Mouse (Mus musculus): ENCODE measurements around the gene Gmeb2. TPM values are rescaled to one million over a fixed set of nuclear protein-coding genes. Genes with fewer than 3 reads are reported as not detected.

Gene Gmeb2
- polyA plus RNA-seq, 1 experiment = 26.3 TPM

DNA sequence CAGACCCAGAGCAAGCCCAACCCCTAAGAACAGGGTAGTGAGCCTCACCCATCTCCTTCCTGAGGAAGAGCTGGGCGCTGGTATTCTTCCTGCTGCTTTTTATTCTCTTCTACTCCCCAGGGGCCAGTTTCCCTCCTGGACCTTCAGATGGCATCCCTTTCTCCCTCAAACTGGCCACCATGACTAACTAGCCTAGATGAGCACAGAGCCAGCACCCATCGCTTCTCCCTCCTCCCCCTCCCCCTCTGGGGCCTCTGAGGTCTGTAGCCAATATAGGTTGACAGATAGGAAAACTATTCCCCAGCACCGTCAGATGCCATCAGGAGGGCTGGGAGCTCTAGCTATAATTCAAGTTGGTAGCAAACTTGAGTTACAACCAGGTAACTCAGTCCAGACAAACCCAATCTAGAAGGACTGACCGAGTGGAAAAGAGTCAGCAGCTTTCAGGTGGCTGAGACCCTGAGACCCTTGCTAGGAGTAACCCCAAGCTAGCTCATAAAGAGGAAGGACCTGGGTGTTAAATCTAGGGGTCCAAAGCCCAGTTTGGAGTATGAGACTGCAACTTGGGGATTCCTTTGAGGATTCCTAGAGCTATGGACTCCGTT, 68.9 kb downstream of the Gmeb2 start:
- H3K4me3 ChIP-seq (replicated peaks; ENCODE audit: extremely low read depth, low read depth, low read length) = no peak overlapping the region
- peaks cover 14% of the 10 kb centered on the region for H3K4me1 ChIP-seq (ENCODE audit: control insufficient read depth, insufficient read depth, low read length)
- WGBS = 41% methylated on average over 5 of the region's 5 CpGs
- peak; percentile 36 for DNase-seq
- TF ChIP-seq CTCF (IDR thresholded peaks at IDR 0.05; ENCODE audit: insufficient read depth, low read length) = no peak

DNA sequence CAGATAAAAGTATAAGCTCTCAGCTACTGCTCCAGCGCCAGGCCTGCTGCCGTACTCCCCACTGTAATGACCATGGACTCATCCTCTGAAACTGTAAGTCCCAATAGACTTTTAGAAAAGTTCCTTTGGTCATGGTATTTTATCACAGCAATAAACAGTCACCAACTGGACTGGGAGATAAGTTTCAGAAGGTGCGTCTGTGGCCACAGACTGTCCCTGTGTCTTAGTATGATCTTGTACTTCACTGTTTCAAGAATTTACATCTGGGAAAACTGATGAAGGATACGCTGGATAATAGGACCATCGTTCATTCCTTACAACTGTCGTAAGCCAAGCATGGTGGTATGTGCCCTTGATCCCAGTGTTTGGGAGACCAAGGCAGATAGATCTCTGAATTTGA, 71.8 kb downstream of the Gmeb2 start:
- TF ChIP-seq POLR2A (IDR thresholded peaks at IDR 0.05; ENCODE audit: borderline replicate concordance, extremely low read depth, low read depth, low read length) (no peak), CTCF (IDR thresholded peaks at IDR 0.05; ENCODE audit: insufficient read depth, low read length) (no peak)
- H3K4me1 ChIP-seq (ENCODE audit: control insufficient read depth, insufficient read depth, low read length) = peaks cover 17% of the 10 kb centered on the region
- DNase-seq = no peak
- H3K4me3 ChIP-seq (replicated peaks; ENCODE audit: extremely low read depth, low read depth, low read length) = no peak overlapping the region
- WGBS = 85% methylated on average over 6 of the region's 6 CpGs

DNA sequence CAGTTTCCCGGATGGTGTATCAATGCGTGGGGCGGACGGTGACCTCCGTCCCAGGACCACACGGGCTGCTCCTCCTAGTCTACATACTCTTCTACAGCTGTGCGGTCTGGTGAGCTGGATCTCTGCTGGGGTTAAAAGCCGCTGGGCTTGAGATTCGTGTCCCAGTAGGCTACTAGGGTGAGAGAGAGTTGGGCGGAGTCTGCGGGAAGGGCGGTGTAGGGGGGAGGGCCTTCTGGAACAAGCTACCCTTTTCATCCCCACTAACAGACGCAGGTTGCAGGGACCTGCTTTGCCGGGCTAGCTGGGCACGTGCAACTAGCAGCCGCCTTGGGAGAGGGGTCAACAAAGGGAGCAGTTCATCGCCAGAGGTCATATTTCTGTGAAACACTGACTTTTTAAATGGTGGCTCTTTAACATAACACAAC, 74.8 kb downstream of the Gmeb2 start, which contains the start of gene Srms:
Srms (minus strand) TSS at position 165 of the 425 bp plus-strand sequence.
- WGBS = 2% methylated on average over 17 of the region's 17 CpGs
- TF ChIP-seq CTCF (IDR thresholded peaks at IDR 0.05; ENCODE audit: insufficient read depth, low read length) (no peak), POLR2A (IDR thresholded peaks at IDR 0.05; ENCODE audit: borderline replicate concordance, extremely low read depth, low read depth, low read length) (peak; percentile 40; the same call in 1 of the 2 replicates)
- Histone ChIP-seq H3K4me3 (replicated peaks; ENCODE audit: extremely low read depth, low read depth, low read length) (peak within 1 kb of the TSS; percentile 84), H3K4me1 (ENCODE audit: control insufficient read depth, insufficient read depth, low read length) (peaks cover 4% of the 10 kb centered on the region)
- DNase-seq = peak; percentile 66

DNA sequence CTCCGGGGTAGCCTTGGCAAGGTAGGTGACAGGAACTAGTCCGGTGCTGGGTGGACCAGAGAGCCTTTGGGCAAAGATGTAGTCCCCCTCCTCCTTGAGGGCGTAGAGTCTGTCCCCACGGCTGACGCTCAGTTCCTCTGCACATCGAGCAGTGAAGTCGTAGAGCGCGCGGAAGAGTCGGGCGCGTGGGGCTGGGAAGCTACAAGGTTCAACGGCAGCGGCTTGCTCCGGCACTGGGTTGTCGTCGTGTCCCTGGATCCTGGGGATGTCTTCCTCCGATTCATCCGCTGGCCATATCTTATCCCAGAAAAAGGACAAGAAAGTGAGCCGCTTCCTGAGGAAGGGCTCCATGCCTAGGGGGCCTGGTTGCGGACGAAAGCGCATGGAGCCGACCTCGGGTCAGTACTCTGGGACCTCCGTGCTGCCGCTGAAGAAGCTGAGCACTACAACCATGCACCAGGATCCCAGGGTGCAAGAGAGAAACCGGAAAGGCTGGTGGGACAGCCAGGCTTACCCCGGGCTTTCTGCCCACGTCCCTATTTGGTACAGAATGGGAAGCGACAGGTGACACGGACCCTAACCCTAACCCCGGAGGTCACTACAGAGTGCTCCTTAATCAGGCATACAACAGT, 75.3 kb downstream of the Gmeb2 start:
- TF ChIP-seq CTCF (IDR thresholded peaks at IDR 0.05; ENCODE audit: insufficient read depth, low read length) (no peak), POLR2A (IDR thresholded peaks at IDR 0.05; ENCODE audit: borderline replicate concordance, extremely low read depth, low read depth, low read length) (no peak)
- peak; percentile 40 for DNase-seq
- H3K4me3 ChIP-seq (replicated peaks; ENCODE audit: extremely low read depth, low read depth, low read length) = peak overlapping the region; percentile 84
- 2% methylated on average over 34 of the region's 34 CpGs for WGBS
- peaks cover 4% of the 10 kb centered on the region for H3K4me1 ChIP-seq (ENCODE audit: control insufficient read depth, insufficient read depth, low read length)

DNA sequence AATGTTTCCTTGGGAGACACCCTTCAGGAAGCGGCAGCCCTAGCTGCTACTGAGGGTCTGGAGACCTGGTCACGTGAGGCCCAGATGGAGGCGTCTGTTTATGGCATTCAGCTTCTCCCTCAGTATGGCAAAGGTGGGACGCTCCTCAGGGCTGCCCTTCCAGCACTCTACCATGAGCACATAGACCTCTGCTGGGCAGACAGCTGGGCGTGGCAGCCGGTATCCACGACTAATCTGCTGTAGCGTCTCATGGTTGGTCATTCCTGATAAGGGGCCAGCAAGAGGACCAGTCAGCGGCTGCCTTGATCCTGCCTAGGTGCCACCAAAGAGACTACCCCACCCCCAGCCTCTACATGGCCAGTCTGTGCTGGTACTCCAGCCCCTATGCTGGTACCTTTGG, 81.7 kb downstream of the Gmeb2 start:
- Histone ChIP-seq H3K4me1 (ENCODE audit: control insufficient read depth, insufficient read depth, low read length) (peaks cover 3% of the 10 kb centered on the region), H3K4me3 (replicated peaks; ENCODE audit: extremely low read depth, low read depth, low read length) (no peak overlapping the region)
- TF ChIP-seq CTCF (IDR thresholded peaks at IDR 0.05; ENCODE audit: insufficient read depth, low read length) (no peak), POLR2A (IDR thresholded peaks at IDR 0.05; ENCODE audit: borderline replicate concordance, extremely low read depth, low read depth, low read length) (no peak)
- WGBS = 65% methylated on average over 9 of the region's 9 CpGs
- DNase-seq = no peak

DNA sequence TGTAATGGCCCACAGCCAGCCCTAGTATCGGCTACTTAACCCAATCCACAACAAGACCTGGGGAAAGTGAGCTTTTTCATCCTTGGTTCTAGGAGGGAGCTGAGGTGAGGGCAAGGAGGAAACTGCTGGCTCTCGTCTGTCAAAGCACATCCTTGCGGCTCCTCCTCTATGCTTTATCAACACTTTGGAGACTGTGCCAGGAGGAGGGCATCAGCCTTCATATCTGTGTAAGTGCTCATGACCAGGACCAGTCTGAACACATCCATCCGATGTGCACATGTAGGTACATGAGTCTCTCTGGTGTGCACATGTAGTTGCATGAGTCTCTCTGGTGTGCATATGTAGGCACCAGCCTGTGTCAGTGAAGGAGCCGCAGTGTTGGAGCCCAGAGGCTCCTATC, 82.2 kb downstream of the Gmeb2 start:
- no peak for DNase-seq
- Histone ChIP-seq H3K4me1 (ENCODE audit: control insufficient read depth, insufficient read depth, low read length) (peaks cover 3% of the 10 kb centered on the region), H3K4me3 (replicated peaks; ENCODE audit: extremely low read depth, low read depth, low read length) (no peak overlapping the region)
- TF ChIP-seq POLR2A (IDR thresholded peaks at IDR 0.05; ENCODE audit: borderline replicate concordance, extremely low read depth, low read depth, low read length) (no peak), CTCF (IDR thresholded peaks at IDR 0.05; ENCODE audit: insufficient read depth, low read length) (no peak)
- 75% methylated on average over 5 of the region's 5 CpGs for WGBS

DNA sequence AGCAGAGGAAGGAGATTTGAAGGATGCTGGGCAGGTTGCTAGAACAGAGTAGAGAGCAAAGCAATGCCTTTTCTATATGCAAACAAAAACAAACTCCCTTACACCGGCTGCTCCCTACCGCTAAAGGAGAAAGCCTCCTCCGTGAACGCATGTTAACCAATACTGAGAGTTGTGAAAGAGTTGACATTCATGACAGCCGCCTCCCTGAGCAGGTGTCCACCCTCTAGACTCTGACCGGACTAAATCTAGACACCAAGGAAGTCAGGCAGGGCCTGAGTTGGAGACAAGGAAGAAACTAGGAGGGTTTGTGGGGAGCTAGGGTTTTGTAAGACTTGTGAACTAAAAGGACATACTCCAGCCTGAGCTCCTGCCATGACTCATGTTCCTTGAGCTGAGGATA, 84.9 kb downstream of the Gmeb2 start:
- TF ChIP-seq POLR2A (IDR thresholded peaks at IDR 0.05; ENCODE audit: borderline replicate concordance, extremely low read depth, low read depth, low read length) (no peak), CTCF (IDR thresholded peaks at IDR 0.05; ENCODE audit: insufficient read depth, low read length) (no peak)
- H3K4me3 ChIP-seq (replicated peaks; ENCODE audit: extremely low read depth, low read depth, low read length) = no peak overlapping the region
- peaks cover 3% of the 10 kb centered on the region for H3K4me1 ChIP-seq (ENCODE audit: control insufficient read depth, insufficient read depth, low read length)
- DNase-seq = no peak
- 58% methylated on average over 6 of the region's 6 CpGs for WGBS

DNA sequence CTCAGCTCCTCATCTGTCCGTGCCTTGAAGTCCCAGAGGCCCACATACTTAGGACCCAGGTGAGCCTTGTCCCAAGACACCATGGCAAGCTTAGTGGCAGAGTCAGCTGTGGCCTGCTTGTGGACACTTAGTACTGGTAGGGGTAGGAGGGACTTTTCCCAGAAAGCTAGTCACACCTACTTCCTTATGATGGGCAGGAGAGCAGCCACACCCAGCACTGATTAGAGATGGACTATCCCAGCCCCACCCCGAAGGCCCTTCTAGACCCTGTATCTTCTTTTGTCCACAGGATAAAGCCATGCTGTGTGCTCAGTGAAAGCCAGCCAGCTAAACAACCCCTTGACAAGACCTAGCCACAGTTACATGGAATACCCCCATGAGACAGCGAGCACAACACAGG, 85.4 kb downstream of the Gmeb2 start, which contains the start of gene Ptk6:
Ptk6 (minus strand) TSS at position 368 of the 400 bp plus-strand sequence.
- peaks cover 3% of the 10 kb centered on the region for H3K4me1 ChIP-seq (ENCODE audit: control insufficient read depth, insufficient read depth, low read length)
- TF ChIP-seq CTCF (IDR thresholded peaks at IDR 0.05; ENCODE audit: insufficient read depth, low read length) (no peak), POLR2A (IDR thresholded peaks at IDR 0.05; ENCODE audit: borderline replicate concordance, extremely low read depth, low read depth, low read length) (no peak)
- DNase-seq = no peak
- WGBS = 80% methylated on average over 3 of the region's 3 CpGs
- H3K4me3 ChIP-seq (replicated peaks; ENCODE audit: extremely low read depth, low read depth, low read length) = no peak within 1 kb of the TSS

DNA sequence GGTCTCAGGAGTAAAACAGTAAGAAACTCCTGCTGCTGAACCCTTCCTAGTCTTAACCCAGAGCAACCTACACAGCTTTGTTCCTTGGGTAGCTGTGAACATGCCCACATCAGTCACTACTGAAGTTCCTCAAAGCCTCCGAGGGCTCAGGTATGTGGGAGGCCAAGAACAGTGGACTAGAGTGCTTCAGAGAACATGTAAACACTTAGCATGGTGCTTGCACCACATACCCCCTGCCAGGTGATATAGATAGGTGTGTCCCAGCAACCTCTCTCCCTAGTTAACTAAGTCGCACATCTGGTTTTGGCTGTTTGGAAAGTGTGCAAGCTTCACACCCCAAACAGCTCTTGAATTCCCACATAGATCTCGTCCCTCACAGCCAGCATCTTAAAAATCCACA, 86.2 kb downstream of the Gmeb2 start:
- WGBS = 51% methylated on average over 3 of the region's 3 CpGs
- peak; percentile 40 for DNase-seq
- H3K4me1 ChIP-seq (ENCODE audit: control insufficient read depth, insufficient read depth, low read length) = peaks cover 3% of the 10 kb centered on the region
- TF ChIP-seq CTCF (IDR thresholded peaks at IDR 0.05; ENCODE audit: insufficient read depth, low read length) = no peak
- no peak for TF ChIP-seq POLR2A (IDR thresholded peaks at IDR 0.05; ENCODE audit: borderline replicate concordance, extremely low read depth, low read depth, low read length)
- H3K4me3 ChIP-seq (replicated peaks; ENCODE audit: extremely low read depth, low read depth, low read length) = no peak overlapping the region

Other genes with a start within 250 kb of the Gmeb2 start
- gene Chrna4, start 244.5 kb downstream of the Gmeb2 start, polyA plus RNA-seq (2012; rRNA removed) = 0.02 TPM in 1 of 2 replicates, not detected in the other
- 0.02 TPM in 2 replicates for gene Kcnq2, start 152.7 kb downstream of the Gmeb2 start, polyA plus RNA-seq (2012; rRNA removed)
- gene Eef1a2, start 131.0 kb downstream of the Gmeb2 start, polyA plus RNA-seq (2012; rRNA removed) = 12.6 and 44.1 TPM in 2 replicates
- 145 and 157 TPM in 2 replicates for gene Ppdpf, start 100.8 kb downstream of the Gmeb2 start, polyA plus RNA-seq (2012; rRNA removed)
- gene Ptk6, start 85.2 kb downstream of the Gmeb2 start, polyA plus RNA-seq (2012; rRNA removed) = 0.29 and 1.6 TPM in 2 replicates
- gene Srms, start 74.8 kb downstream of the Gmeb2 start, polyA plus RNA-seq (2012; rRNA removed) = 7.6 and 7.8 TPM in 2 replicates
- 2.3 and 2.4 TPM in 2 replicates for gene Fndc11, start 68.0 kb downstream of the Gmeb2 start, polyA plus RNA-seq (2012; rRNA removed)
- gene Helz2, start 46.0 kb downstream of the Gmeb2 start, polyA plus RNA-seq (2012; rRNA removed) = 49.7 and 54.3 TPM in 2 replicates
- gene Stmn3, start 26.5 kb upstream of the Gmeb2 start, polyA plus RNA-seq (2012; rRNA removed) = 0.13 TPM in 1 of 2 replicates, not detected in the other
- gene Rtel1, start 31.7 kb upstream of the Gmeb2 start, polyA plus RNA-seq (2012; rRNA removed) = 23.1 and 41.0 TPM in 2 replicates
- 39.0 and 44.0 TPM in 2 replicates for gene Zgpat, start 76.9 kb upstream of the Gmeb2 start, polyA plus RNA-seq (2012; rRNA removed)
- gene Arfrp1, start 77.4 kb upstream of the Gmeb2 start, polyA plus RNA-seq (2012; rRNA removed) = 29.1 and 42.9 TPM in 2 replicates
- 60.5 and 89.8 TPM in 2 replicates for gene Lime1, start 92.0 kb upstream of the Gmeb2 start, polyA plus RNA-seq (2012; rRNA removed)
- gene Zbtb46, start 171.4 kb upstream of the Gmeb2 start, polyA plus RNA-seq (2012; rRNA removed) = 14.7 and 17.0 TPM in 2 replicates
- not detected in 2 replicates for gene Abhd16b, start 205.2 kb upstream of the Gmeb2 start, polyA plus RNA-seq (2012; rRNA removed)
- gene Tpd52l2, start 209.1 kb upstream of the Gmeb2 start, polyA plus RNA-seq (2012; rRNA removed) = 44.8 and 47.3 TPM in 2 replicates
- 47.4 and 76.4 TPM in 2 replicates for gene Dnajc5, start 232.4 kb upstream of the Gmeb2 start, polyA plus RNA-seq (2012; rRNA removed)